Mouse (Mus musculus) neutrophil, adult 5-6 weeks (primary cell): ENCODE measurements around the gene Ltb4r2. TPM values are rescaled to one million over a fixed set of nuclear protein-coding genes. Genes with fewer than 3 reads are reported as not detected.
A peak's percentile ranks its signal among the peaks of the same experiment; 100 is the strongest.

Experiments used
- ATAC-seq: fragments of 151-379, 151-347 bp; 2 replicates; pipeline ENCODE4 v1.8.0; 2017; ENCODE audit warnings: mild to moderate bottlenecking, moderate TSS enrichment; ENCODE audit not compliant: insufficient number of reproducible peaks, poor library complexity, low FRiP score, severe bottlenecking; ENCODE audit errors: extremely low read depth
- total RNA-seq: library from RNA; stranded (forward); fragments of 200-1000 nt; gene quantifications from 2 replicates; pipeline ENCODE4 v1.2.3, GENCODE M21; 2017

Gene Ltb4r2
- total RNA-seq, 1 experiment from 2014 or later: 0.81 TPM

DNA sequence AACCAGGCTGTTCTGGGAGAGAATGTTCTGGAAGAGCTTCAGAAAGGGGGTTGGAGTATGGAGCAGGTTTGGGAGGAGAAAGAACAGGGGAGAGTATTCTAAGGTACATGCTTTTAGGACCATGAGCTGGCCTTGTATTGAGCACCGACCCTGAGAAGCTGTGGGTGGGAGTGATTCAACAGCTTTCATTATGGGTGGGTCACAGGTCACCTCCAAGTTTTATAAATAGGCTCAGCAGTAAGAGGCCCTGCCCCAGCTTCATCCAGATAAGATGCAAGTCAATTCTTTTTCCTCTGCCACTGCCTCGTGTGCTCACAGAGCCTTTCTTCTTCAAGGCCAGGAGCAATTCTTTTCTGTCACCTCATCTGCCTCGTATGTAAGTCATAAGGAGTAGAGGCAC, 15.9 kb downstream of the Ltb4r2 start:
- ATAC-seq: no peak

DNA sequence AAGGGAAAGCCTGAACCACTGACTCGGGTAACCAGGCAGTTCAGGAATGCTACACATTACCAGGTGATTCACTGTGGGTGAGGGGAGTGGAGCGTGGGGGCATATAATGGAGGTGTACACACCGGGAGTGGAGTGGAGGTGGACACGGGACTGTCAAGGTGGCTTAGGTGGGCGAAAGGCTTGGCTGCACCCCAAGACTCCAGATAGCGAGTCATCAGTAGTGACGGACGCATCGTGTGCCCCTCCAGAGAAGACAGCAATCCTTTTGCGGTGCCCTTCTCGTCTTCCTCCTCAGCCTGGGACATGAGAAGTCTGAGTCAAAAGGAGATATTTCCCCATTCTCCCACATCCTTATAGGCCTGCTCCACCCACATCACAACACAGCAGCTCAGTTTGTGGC, 16.6 kb downstream of the Ltb4r2 start:
- ATAC-seq: no peak

DNA sequence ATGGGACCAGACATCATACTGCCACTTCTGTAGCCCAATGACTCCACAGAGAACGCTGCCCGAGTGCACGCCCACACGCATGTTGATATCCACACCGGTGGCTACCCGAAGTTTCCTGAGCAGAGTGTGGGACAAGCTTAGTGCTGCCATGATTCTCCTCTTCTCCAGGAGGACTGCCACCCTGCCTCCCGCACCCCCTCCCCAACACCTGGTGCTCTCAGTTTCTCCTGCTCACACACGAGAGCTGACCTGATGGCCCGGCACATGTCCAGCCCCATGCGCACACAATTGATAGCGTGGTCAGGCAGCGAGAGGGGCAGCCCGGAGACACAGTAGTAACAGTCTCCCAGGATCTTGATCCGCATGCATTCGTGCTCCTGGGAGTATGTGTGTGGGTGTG, 17.5 kb downstream of the Ltb4r2 start:
- ATAC-seq: no peak

DNA sequence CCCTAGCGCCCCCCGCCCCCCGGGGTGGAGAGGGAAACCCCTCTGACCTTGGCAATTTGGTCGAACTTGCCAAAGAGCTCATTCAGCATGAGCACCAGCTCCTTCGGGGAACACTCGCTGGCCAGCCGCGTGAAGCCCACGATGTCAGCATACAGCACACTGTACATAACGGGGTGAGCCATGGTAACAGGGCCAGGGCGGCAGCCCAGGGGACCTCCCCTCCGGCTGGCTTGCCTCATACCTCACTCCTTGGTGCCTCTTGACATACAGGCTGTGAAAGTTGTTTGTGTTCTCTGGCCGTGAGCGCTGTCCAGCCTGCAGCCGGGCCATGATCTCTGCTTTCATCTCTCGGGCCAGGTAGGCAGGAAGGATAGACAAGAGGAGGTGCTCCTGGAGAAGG, 18.4 kb downstream of the Ltb4r2 start:
- no peak for ATAC-seq

DNA sequence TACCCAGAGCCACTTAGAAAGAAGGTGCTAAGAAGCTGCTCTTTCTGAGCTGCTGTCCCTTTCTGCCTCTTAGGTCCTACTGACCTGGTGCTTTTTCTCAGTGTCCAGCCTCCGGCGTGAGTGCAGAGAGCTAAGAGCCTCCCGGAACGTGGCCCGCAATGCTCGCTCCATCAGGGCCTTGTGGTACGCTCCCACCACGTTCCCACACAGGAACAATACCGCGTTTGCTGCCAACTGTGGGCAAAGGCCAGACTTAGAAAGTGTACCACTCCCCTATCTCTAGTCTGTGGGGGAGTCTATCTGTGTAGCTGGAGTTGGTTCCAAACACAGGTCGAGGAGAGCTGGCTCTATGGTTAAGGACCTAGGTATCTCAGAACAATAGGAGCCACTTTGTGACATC, 19.5 kb downstream of the Ltb4r2 start:
- ATAC-seq: no peak

DNA sequence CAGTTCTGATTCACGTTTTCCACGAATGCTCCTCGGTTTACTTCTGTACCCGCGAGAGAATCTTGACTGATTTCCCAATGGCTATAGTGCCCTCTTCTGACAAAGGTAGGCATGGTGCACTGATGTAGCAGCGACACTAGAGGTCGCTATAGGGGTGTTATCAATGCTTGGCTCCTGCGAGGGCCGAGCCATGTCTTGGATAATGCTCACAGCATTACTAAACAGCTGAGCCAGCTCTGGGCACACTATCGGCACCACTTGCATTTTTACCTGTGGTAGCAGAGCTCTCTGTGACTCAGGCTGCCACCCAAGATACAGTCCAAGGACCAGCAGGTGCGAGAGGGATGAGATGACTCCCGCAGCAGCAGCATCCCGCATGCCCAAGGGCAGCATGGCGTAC, 20.1 kb downstream of the Ltb4r2 start:
- peak; percentile 82 for ATAC-seq

DNA sequence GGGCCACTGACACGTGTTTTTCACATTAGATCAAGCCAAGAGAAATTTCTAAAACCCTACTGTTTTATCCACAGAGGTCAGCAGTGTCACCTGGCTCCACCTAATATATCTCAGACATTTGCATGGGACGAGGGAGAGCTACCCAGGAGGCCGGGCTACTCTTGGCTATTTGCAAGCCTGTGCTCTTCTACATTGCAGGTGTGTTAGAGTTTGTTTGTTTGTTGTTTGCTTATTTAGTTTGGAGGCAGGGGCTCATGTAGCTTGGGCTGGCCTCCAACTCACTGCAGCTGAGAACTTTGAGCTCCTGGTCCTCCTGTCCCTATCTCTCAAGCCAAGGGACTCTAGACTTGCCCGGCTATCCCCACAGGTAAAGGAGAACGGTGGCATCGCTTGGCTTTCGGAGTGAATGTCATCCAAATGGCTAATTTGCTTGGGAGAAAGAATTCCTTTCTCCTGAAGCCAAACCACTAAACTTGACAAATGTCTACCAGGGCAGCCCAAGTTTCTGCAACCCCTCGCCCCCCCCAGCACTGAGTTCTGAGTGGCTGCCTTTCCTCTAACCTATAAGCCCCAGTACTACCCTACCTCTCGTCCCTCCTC, 21.2 kb downstream of the Ltb4r2 start:
- no peak for ATAC-seq

DNA sequence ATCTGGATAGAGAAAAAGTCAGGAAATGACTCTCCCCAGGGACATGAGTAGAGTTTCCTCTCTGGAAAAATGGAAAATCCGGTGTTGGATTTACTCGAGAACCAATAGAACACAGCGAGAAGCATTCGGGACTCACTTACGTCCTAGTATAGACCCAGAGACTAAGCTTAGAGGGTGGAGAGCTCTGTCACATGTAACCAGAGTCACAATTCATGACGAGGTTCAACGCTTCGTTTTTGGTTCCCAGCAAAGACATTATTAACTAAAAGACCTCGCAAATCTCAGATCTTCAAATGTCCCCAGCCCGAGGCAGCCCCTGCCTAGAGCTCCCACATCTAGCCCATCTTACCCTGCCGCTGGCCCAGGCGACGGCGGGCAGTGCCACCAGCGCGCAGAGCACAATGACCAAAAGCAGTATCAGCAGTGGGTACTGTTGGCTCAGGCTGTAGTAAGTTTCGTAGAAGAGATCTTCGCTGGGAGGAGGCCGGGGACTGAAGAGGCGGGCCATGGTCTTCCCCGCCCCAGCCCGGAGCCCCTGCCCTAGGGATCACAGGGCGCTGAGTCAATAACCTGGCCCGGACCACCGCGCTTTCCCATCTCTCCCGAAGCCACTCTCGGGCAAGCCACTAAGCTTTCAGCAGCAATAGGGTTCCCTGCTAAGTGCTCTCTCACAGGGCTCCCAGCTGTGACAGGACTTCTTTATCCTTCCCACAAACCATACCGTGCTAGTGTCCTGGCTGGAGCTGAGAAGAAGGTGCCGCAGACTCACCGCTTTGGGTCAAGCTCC, 22.1 kb downstream of the Ltb4r2 start:
- ATAC-seq: no peak

DNA sequence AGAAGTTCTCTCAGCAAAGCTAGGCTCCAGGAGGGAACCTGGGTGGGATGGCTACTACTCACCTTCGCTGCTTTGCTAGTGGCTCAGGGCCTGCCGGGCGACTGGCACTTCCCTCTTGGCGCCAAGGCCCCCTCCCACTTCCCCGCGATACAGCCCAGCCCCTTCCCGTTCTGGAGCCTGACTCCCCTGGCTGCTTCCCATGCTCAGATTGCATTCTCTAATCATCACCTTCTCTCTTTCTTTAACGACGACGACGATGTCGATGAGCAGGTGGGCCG, 22.7 kb downstream of the Ltb4r2 start, which contains the start of gene Adcy4:
Gene Adcy4 (minus strand): TSS at position 138 of the 278 bp plus-strand sequence.
- ATAC-seq: no peak

DNA sequence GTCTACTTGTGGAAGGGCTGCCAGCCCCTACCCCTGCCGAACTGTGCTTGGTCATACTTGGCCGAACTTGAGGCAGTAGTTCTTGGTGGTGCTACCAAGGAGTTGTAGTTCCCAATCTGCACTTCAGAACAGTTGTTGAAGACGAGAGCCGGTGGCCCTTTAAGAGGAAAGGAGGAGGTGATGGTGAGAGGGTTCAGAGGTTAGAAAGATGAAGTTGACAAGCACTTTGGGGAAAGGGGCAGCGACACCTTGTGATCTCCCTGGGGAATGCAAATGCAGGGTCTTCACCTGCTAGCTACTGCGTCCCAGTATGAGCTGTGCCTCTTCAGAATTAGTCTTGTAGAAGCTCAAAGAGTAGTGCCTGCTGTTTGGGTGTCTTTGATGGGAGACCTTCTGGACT, 24.0 kb downstream of the Ltb4r2 start:
- no peak for ATAC-seq

DNA sequence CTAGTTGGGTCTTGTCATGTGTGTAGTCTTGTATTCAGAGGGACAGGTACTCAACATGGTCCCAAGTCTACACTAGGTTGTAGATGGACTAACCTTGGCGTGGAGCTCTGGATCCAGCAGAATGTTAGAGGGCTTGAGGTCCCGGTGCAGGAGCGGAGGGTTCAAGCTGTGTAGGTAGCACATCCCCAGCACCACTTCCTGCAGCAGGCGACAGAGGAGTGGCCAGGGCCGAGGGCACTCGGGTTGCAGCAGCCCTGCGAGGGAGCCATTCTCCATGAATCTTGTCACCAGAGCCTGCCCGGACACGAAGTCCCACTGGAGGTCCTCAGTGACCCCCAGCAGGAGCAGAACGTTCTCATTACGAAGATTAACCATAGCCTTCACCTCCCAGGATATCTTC, 26.5 kb downstream of the Ltb4r2 start:
- no peak for ATAC-seq

DNA sequence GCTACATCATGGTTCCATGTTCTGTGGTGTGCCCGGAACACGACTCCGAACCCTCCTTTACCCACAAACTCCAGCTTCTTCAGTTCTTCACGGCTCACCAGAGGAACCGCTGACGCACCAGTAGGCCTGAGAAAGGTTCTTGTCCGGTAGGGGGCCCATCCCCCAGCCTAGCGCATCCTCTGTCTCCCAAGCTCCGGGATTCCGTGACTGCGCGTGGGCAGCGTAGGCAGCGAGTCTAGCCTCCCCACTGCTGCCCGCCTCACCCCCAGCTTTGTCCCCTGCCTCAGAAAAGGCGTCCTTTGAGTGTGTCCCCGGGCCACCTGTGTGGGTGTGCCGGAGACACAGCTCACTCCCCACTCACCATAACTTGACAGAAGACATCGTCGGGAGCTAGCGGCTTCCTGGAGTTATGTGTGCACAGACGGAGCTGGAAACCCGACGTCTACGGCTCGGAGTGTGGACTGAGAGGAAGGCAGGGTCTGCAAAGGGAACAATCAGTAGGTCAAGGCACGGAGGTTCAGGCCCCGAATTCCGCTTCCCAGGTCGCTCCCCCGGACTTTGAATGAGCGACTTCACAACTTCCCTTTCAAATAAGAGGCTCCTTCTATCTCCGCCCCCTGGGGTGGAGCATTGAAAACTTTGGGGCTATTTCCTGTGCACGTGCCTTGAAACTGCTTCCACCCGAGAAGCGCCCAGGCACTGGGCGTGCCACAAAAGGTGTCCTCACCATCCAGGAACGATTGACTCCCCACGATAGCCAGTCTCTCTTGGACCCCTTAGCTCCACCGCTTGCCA, 27.2 kb downstream of the Ltb4r2 start, which contains the start of gene Ripk3:
Gene Ripk3 (minus strand): TSS at position 610 of the 795 bp plus-strand sequence.
- peak; percentile 56 for ATAC-seq

DNA sequence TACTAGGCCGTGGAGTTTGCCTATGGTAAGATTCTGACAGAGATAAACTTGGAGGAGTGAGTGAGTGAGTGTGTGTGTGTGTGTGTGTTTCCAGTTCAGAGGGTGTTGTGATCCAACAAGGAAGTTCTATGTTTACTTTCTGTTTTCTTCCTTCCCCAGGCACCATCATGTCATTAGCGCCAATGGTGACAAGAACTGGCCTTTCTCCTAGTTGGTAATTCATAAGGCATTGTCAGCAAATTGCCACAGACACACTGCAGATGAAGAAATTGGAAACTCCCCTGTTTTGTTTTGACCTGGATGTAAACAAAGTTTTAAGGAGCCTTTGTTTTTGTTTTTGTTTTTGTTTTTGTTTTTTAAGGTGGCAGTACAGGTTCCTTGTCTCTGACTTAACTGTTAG, 32.2 kb downstream of the Ltb4r2 start:
- no peak for ATAC-seq

DNA sequence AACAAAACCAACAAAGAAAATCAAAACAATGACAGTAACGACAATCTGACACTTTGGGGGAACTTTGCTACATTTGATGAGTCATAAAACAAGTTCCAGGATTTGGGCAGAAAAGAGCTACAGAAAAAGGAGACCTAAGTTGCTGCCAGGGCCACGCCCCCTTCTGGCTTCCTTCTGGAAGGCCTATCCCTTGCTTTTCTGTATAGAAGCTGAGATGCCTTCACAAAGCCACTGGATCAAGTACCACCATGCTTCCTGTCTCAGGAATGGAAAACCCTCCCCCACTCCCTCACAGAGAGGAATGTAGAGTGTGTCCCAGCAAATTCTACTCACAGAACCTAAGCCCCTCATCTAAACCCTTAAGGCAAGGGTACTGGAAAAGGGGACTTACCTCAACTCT, 32.7 kb downstream of the Ltb4r2 start:
- no peak for ATAC-seq

DNA sequence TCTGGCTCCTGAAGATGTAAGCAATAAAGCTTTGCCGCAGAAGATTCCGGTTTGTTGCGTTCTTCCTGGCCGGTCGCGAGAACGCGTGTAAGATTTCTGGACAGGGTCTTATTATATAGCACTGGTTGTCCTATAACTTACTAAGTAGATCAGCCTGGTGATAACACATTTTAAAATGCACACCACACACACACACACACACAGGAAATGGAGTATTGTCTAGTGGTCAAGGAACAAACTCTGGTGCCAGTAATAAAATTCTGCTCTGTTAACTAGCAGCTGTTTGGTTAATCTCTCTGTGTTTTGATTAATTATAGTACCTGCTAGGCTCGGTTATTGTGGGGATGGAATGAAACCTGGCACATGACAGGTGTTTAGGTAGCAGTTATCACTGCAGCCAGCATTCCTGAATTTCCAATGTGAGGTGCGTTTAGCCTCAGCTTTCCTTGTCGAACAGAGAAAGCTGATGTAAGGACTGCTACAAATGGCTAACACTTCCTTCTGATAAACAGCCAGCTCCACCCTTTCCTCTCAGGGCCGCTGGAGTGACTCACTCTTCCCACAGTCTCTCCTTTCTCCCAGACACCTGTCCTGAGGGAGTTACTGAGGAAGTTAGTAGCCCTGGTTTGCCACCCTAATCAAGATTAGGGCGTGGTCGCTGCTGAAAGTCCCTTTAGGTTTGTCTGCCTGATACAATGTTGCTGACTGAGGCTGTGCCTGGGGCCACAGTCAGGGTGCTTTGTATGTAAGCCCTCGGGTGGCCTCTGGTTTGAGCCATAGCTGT, 34.3 kb downstream of the Ltb4r2 start:
- no peak for ATAC-seq

Other genes with a start within 250 kb of the Ltb4r2 start
- gene Nrl, start 236.4 kb upstream of the Ltb4r2 start, total RNA-seq: 0.12 TPM in 1 of 2 replicates, not detected in the other
- 38.6 and 38.8 TPM in 2 replicates for gene Pck2, start 221.2 kb upstream of the Ltb4r2 start, total RNA-seq
- gene Dcaf11, start 201.4 kb upstream of the Ltb4r2 start, total RNA-seq: 82.2 and 98.6 TPM in 2 replicates
- 6.9 and 9.1 TPM in 2 replicates for gene A730061H03Rik, start 201.0 kb upstream of the Ltb4r2 start, total RNA-seq
- gene Fitm1, start 185.8 kb upstream of the Ltb4r2 start, total RNA-seq: not detected in 2 replicates
- 254 and 295 TPM in 2 replicates for gene Psme1, start 183.3 kb upstream of the Ltb4r2 start, total RNA-seq
- 5.0 TPM in 2 replicates for gene Emc9, start 176.1 kb upstream of the Ltb4r2 start, total RNA-seq
- 164 and 175 TPM in 2 replicates for gene Psme2, start 170.3 kb upstream of the Ltb4r2 start, total RNA-seq
- 73.4 and 82.3 TPM in 2 replicates for gene Rnf31, start 169.7 kb upstream of the Ltb4r2 start, total RNA-seq
- gene Irf9, start 157.9 kb upstream of the Ltb4r2 start, total RNA-seq: 163 and 164 TPM in 2 replicates
- gene Rec8, start 143.4 kb upstream of the Ltb4r2 start, total RNA-seq: not detected in 2 replicates
- gene Ipo4, start 125.5 kb upstream of the Ltb4r2 start, total RNA-seq: 4.2 and 11.3 TPM in 2 replicates
- gene Gm49378, start 123.5 kb upstream of the Ltb4r2 start, total RNA-seq: 2.1 and 2.8 TPM in 2 replicates
- 40.7 and 42.5 TPM in 2 replicates for gene Tm9sf1, start 117.6 kb upstream of the Ltb4r2 start, total RNA-seq
- gene Tssk4, start 111.2 kb upstream of the Ltb4r2 start, total RNA-seq: 0.98 and 2.1 TPM in 2 replicates
- gene Mdp1, start 100.9 kb upstream of the Ltb4r2 start, total RNA-seq: 40.6 and 42.1 TPM in 2 replicates
- gene Gmpr2, start 89.5 kb upstream of the Ltb4r2 start, total RNA-seq: 27.5 and 44.8 TPM in 2 replicates
- gene Nedd8, start 89.3 kb upstream of the Ltb4r2 start, total RNA-seq: 158 and 211 TPM in 2 replicates
- 64.8 and 68.2 TPM in 2 replicates for gene Tinf2, start 79.6 kb upstream of the Ltb4r2 start, total RNA-seq
- 6.9 and 9.5 TPM in 2 replicates for gene Tgm1, start 47.5 kb upstream of the Ltb4r2 start, total RNA-seq
- gene Rabggta, start 39.2 kb upstream of the Ltb4r2 start, total RNA-seq: 27.2 and 36.8 TPM in 2 replicates
- 20.4 and 28.0 TPM in 2 replicates for gene Dhrs1, start 15.7 kb upstream of the Ltb4r2 start, total RNA-seq
- 12.1 and 15.8 TPM in 2 replicates for gene Nop9, start 15.7 kb upstream of the Ltb4r2 start, total RNA-seq
- 0.49 TPM in 1 of 2 replicates, not detected in the other for gene Cideb, start 3.0 kb upstream of the Ltb4r2 start, total RNA-seq
- gene Ltb4r1, start 4.5 kb downstream of the Ltb4r2 start, total RNA-seq: 12.9 and 14.6 TPM in 2 replicates
- gene Adcy4, start 22.7 kb downstream of the Ltb4r2 start, total RNA-seq: 0.49 TPM in 1 of 2 replicates, not detected in the other
- gene Ripk3, start 27.4 kb downstream of the Ltb4r2 start, total RNA-seq: 17.3 and 30.9 TPM in 2 replicates
- gene Nfatc4, start 61.7 kb downstream of the Ltb4r2 start, total RNA-seq: not detected in 2 replicates
- gene Nynrin, start 92.6 kb downstream of the Ltb4r2 start, total RNA-seq: 0.23 and 0.25 TPM in 2 replicates
- 0.37 TPM in 1 of 2 replicates, not detected in the other for gene Cbln3, start 123.0 kb downstream of the Ltb4r2 start, total RNA-seq
- 157 and 158 TPM in 2 replicates for gene Khnyn, start 123.5 kb downstream of the Ltb4r2 start, total RNA-seq
- 9.7 and 16.3 TPM in 2 replicates for gene Sdr39u1, start 138.9 kb downstream of the Ltb4r2 start, total RNA-seq
- gene Cma1, start 183.2 kb downstream of the Ltb4r2 start, total RNA-seq: 0.37 and 2.1 TPM in 2 replicates
- not detected in 2 replicates for gene Cma2, start 189.6 kb downstream of the Ltb4r2 start, total RNA-seq